36 mouse cellular contexts compared by ENCODE assay signal in the genomic region with DNA sequence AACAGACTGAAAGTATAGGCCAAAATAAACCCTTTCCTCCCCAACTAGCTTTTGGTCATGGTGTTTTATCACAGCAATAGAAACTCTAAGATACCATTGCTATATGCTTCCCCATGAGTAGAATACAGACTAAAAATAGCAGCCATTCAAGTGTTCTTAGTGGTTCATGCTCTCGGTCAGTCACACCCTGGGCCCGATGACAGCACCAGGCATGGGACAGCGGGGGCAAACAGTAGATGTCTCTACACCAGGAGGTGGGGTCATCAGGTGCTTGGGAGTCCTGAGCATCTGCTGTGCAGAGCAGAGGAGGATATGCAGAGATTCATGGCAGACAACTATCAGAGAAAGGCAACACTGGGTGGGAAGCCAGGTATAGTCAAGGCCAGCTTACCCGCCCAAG. TPM values are rescaled to one million over a fixed set of nuclear protein-coding genes. Genes with fewer than 3 reads are reported as not detected.
DNase-seq lines count a peak whose midpoint lies in the region; ATAC-seq lines count a peak whose summit lies in the region.
"Had no signal": no experiment of that assay in that cellular context is flagged by ENCODE, and none has a peak within 500 bp of the region (broad histone marks: within the 10 kb centered on the region; RNA-seq: fewer than 3 reads in every experiment).

No protein-coding gene starts in this region.

- WGBS in heart, embryonic 13.5 days: 41% methylated on average over 4 of the region's 4 CpGs
- 92% methylated on average over 4 of the region's 4 CpGs for WGBS in forebrain, embryonic 16.5 days

- intact Hi-C loops in heart, postnatal 25 days (cut with DNase I): no loop called here
- intact Hi-C loops in heart, postnatal 10 days (cut with DNase I): no loop called here

- peak overlapping the region; percentile 95 for H3K27ac ChIP-seq in heart, embryonic 13.5 days (replicated peaks)
- no peak overlapping the region for H3K27ac ChIP-seq in forebrain, embryonic 16.5 days (ENCODE audit: low read length)
- H3K27ac ChIP-seq: embryonic facial prominence, embryonic 10.5 days; embryonic facial prominence, embryonic 15.5 days; forebrain, embryonic 12.5 days; hindbrain, embryonic 10.5 days; hindbrain, embryonic 15.5 days; limb, embryonic 10.5 days; limb, embryonic 15.5 days; liver, embryonic 13.5 days; midbrain, embryonic 12.5 days; neural tube, embryonic 12.5 days; stomach, postnatal 0 days had no signal

- H3K9me3 ChIP-seq in heart, embryonic 13.5 days: 0 out of 2 replicates have a peak, but pooled peaks cover 3% of the 10 kb centered on the region
- no peaks in the 10 kb centered on the region for H3K9me3 ChIP-seq in forebrain, embryonic 16.5 days (ENCODE audit: control insufficient read depth, low read length)
- H3K9me3 ChIP-seq: embryonic facial prominence, embryonic 10.5 days; forebrain, embryonic 12.5 days; hindbrain, embryonic 10.5 days; hindbrain, embryonic 15.5 days; limb, embryonic 10.5 days; limb, embryonic 15.5 days; liver, embryonic 13.5 days; midbrain, embryonic 12.5 days; neural tube, embryonic 12.5 days had no signal

- peak; percentile 57; the same call in 1 of the 2 replicates for ATAC-seq in heart, embryonic 13.5 days (ENCODE audit: extremely low read depth, insufficient number of reproducible peaks, low FRiP score, low TSS enrichment)
- ATAC-seq in forebrain, embryonic 16.5 days: no peak
- ATAC-seq: inflammation-experienced regulatory T-cells, adult 6 months; lung, postnatal 0 days; Patski had no signal

- H3K36me3 ChIP-seq in heart, embryonic 13.5 days: peaks cover 57% of the 10 kb centered on the region
- no peaks in the 10 kb centered on the region for H3K36me3 ChIP-seq in forebrain, embryonic 16.5 days (ENCODE audit: control insufficient read depth, insufficient read depth)
- H3K36me3 ChIP-seq: embryonic facial prominence, embryonic 10.5 days; embryonic facial prominence, embryonic 15.5 days; forebrain, embryonic 12.5 days; hindbrain, embryonic 10.5 days; hindbrain, embryonic 15.5 days; limb, embryonic 10.5 days; limb, embryonic 15.5 days; liver, embryonic 13.5 days; midbrain, embryonic 12.5 days; neural tube, embryonic 12.5 days had no signal

- H3K4me3 ChIP-seq in heart, embryonic 13.5 days: no peak overlapping the region
- H3K4me3 ChIP-seq in forebrain, embryonic 16.5 days (replicated peaks; ENCODE audit: low read length): no peak overlapping the region
- H3K4me3 ChIP-seq: embryonic facial prominence, embryonic 10.5 days; embryonic facial prominence, embryonic 15.5 days; forebrain, embryonic 12.5 days; hindbrain, embryonic 10.5 days; hindbrain, embryonic 15.5 days; limb, embryonic 10.5 days; limb, embryonic 15.5 days; liver, embryonic 13.5 days; megakaryocyte, embryonic 14.5 days; midbrain, embryonic 12.5 days; myocyte; neural tube, embryonic 12.5 days had no signal

- peak overlapping the region; percentile 29; the same call in 1 of the 2 replicates for H3K9ac ChIP-seq in heart, embryonic 13.5 days
- H3K9ac ChIP-seq in forebrain, embryonic 16.5 days (replicated peaks; ENCODE audit: low read depth, low read length): no peak overlapping the region
- H3K9ac ChIP-seq: embryonic facial prominence, embryonic 15.5 days; forebrain, embryonic 12.5 days; hindbrain, embryonic 15.5 days; limb, embryonic 15.5 days; liver, embryonic 13.5 days; midbrain, embryonic 12.5 days; neural tube, embryonic 12.5 days had no signal

- no peaks in the 10 kb centered on the region for H3K27me3 ChIP-seq in heart, embryonic 13.5 days (replicated peaks)
- no peaks in the 10 kb centered on the region for H3K27me3 ChIP-seq in forebrain, embryonic 16.5 days (replicated peaks; ENCODE audit: control insufficient read depth, insufficient read depth, low read length)
- H3K27me3 ChIP-seq: embryonic facial prominence, embryonic 15.5 days; forebrain, embryonic 12.5 days; hindbrain, embryonic 15.5 days; limb, embryonic 15.5 days; liver, embryonic 13.5 days; midbrain, embryonic 12.5 days; neural tube, embryonic 12.5 days had no signal

- H3K4me1 ChIP-seq in heart, embryonic 13.5 days: peaks cover 55% of the 10 kb centered on the region
- H3K4me1 ChIP-seq in forebrain, embryonic 16.5 days (replicated peaks; ENCODE audit: control insufficient read depth, insufficient read depth, low read length): no peaks in the 10 kb centered on the region
- H3K4me1 ChIP-seq: embryonic facial prominence, embryonic 10.5 days; embryonic facial prominence, embryonic 15.5 days; forebrain, embryonic 12.5 days; hindbrain, embryonic 10.5 days; hindbrain, embryonic 15.5 days; limb, embryonic 10.5 days; liver, embryonic 13.5 days; megakaryocyte, embryonic 14.5 days; midbrain, embryonic 12.5 days; neural tube, embryonic 12.5 days had no signal

- peak; percentile 98 for DNase-seq in heart, adult 11 months
- no peak for DNase-seq in heart, postnatal 25 days (ENCODE audit: low spot score)
- DNase-seq in heart, postnatal 10 days: peak; percentile 77 to 81
- DNase-seq in embryo, embryonic 11 days: no peak
- no peak for DNase-seq in frontal cortex, postnatal 36 days (ENCODE audit: low spot score in 2 of 2)
- DNase-seq: adrenal gland, postnatal 10 days; cerebellum, adult 11 months; cerebellum, adult 9-11 months; gastrocnemius, postnatal 36 days; kidney, adult 11 months; kidney, postnatal 14 days; liver, embryonic 13.5 days; lung, adult 18-20 months; lung, postnatal 4 days; right cerebral cortex, adult 18-20 months; right cerebral cortex, postnatal 4 days; thymus, adult 2 months; thymus, postnatal 4 days had no signal

- H3K4me2 ChIP-seq in heart, embryonic 13.5 days: peak overlapping the region; percentile 30
- no peak overlapping the region for H3K4me2 ChIP-seq in forebrain, embryonic 16.5 days (ENCODE audit: low read length)
- H3K4me2 ChIP-seq: embryonic facial prominence, embryonic 15.5 days; forebrain, embryonic 12.5 days; hindbrain, embryonic 15.5 days; limb, embryonic 15.5 days; liver, embryonic 13.5 days; midbrain, embryonic 12.5 days; neural tube, embryonic 12.5 days had no signal

RNA-seq across cellular contexts. Expression of gene Sh3bgr, which starts 12.8 kb away (rescaled TPM):
- 100 to 1,000 TPM; 413 to 439 TPM for total RNA-seq in heart, postnatal 25 days (2021)
- 520 and 554 TPM in 2 replicates for polyA plus RNA-seq in heart, embryonic 13.5 days (2015; fragmentation: Nextera tagmentation; extraction: Ambion mirVana)
- total RNA-seq in heart, postnatal 10 days (2021): 100 to 1,000 TPM; 593 to 606 TPM
- 1.0 and 2.1 TPM in 2 replicates for polyA plus RNA-seq in forebrain, embryonic 16.5 days (2015; fragmentation: Nextera tagmentation; extraction: Ambion mirVana)
- polyA plus RNA-seq: inflammation-experienced regulatory T-cells, adult 6 months had no signal

RNA-seq across cellular contexts. Expression of gene Lca5l, which starts 21.0 kb away (rescaled TPM):
- total RNA-seq in heart, postnatal 25 days (2021): under 1 TPM; 0.47 to 0.61 TPM
- polyA plus RNA-seq in heart, embryonic 13.5 days (2015; fragmentation: Nextera tagmentation; extraction: Ambion mirVana): 1.2 and 1.6 TPM in 2 replicates
- 1 to 10 TPM; 1.3 to 1.4 TPM for total RNA-seq in heart, postnatal 10 days (2021)
- polyA plus RNA-seq in forebrain, embryonic 16.5 days (2015; fragmentation: Nextera tagmentation; extraction: Ambion mirVana): 0.76 and 1.2 TPM in 2 replicates
- polyA plus RNA-seq: inflammation-experienced regulatory T-cells, adult 6 months had no signal

RNA-seq across cellular contexts. Expression of gene B3galt5, which starts 22.6 kb away (rescaled TPM):
- total RNA-seq in heart, postnatal 25 days (2021): not detected
- 0.09 and 0.13 TPM in 2 replicates for polyA plus RNA-seq in heart, embryonic 13.5 days (2015; fragmentation: Nextera tagmentation; extraction: Ambion mirVana)
- total RNA-seq in heart, postnatal 10 days (2021): not detected
- 1.5 and 2.2 TPM in 2 replicates for polyA plus RNA-seq in forebrain, embryonic 16.5 days (2015; fragmentation: Nextera tagmentation; extraction: Ambion mirVana)
- total RNA-seq: MEL had no signal
- polyA plus RNA-seq: Patski had no signal

Comparison
In these comparisons a context has a peak if more than half of its experiments do, and no peak if none do; other contexts are left out.
1. DNase-seq: peak in heart, adult 11 months (single experiment) and heart, postnatal 10 days (2 of 2); none in heart, postnatal 25 days (single experiment), embryo, embryonic 11 days (single experiment) and frontal cortex, postnatal 36 days (0 of 2).